Mouse (Mus musculus) yolk sac, embryonic 10.5 days (tissue): Measurements from ENCODE around the gene Cpa1.

Experiments used
- DNase-seq: peaks from one replicate; pipeline ENCODE4 v3.0.0-alpha.2; 2017; ENCODE audit warnings: low spot score

Cpa1 gene

GRCm38 (mm10) chr6:30621986-30622389 lies 17.0 kb upstream of the Cpa1 start:
- peak; percentile 43 for DNase-seq

DNA sequence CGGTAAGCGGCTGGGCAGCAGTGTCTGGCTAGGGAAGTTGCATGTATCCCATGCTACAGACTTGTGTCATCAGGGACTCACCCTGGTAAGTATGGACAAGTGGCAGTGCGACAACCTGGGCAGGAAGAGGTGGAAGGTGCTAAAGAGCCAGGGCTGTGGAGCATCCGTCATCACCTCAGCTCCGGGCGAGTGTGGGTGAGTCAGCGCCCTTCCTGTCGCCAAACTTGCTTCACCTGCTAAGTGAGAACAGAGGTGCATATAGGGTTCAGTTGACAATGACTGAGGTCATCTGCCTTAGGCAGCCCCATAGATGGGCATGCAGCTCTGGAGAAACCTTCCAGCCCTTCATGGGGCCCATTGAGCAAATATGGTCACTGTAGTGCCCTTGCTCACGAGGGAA lies 14.3 kb upstream of the Cpa1 start:
- no peak for DNase-seq

GRCm38 (mm10) chr6:30628152-30628551 lies 10.9 kb upstream of the Cpa1 start:
- no peak for DNase-seq

- DNase-seq = no peak
Observed at GRCm38 (mm10) chr6:30629989-30630388, 9.0 kb upstream of the Cpa1 start.

DNA sequence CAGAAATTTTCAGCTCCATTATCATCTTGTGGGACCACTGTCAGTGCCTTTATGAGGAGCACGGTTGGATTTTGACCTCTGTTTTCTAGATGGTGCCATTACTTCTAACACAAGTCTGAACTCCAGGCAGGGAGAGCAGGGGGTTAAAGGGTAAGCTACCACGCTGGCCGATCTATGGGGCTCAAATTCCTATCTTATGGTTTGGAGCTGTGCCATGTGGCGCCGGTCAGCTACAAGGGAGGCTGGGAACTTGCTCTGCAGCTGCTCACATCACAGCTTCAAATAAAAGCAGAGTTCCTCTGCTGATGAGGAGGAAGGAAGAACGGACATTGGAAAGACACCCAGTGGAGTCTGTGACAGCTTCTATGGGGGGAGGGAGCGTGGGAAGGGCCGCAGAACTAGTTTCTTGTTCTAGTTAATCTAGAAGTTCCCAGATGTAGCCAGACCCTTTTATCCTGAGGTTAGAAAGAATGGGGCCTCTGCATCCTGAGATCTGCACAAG lies 3.6 kb upstream of the Cpa1 start:
- DNase-seq = no peak

DNA sequence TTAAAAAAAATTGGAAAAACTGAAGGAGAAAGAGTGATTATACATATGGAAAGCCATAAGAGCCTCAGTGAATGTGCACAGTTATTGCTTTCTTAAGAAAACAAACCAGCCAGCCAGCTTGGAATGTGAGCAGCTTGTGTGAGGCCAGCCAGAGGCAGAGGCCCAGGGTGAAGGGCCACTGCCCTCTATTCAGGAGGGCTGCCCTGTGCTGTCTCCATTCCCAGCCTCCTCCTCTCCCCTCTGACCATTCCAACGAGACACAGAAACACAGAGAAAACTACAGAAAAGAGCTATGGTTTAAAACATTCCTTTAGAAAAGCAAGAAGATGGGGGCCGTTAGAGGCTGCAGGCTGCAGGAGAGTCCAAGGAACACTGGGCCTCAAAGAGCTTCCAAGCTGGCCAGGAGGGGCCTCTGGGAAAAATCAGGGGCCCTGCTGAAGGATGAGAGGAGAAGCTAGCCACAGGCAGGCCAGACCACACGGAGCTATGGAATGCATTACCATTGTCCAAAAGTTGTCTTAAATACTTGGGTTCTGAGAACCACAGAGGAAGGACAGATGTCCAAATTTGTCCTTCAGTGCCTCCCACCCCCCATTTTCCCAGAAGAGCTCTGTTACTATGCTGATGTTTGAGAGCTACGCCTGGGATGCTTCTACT lies 2.7 kb upstream of the Cpa1 start:
- DNase-seq = peak; percentile 64

DNA sequence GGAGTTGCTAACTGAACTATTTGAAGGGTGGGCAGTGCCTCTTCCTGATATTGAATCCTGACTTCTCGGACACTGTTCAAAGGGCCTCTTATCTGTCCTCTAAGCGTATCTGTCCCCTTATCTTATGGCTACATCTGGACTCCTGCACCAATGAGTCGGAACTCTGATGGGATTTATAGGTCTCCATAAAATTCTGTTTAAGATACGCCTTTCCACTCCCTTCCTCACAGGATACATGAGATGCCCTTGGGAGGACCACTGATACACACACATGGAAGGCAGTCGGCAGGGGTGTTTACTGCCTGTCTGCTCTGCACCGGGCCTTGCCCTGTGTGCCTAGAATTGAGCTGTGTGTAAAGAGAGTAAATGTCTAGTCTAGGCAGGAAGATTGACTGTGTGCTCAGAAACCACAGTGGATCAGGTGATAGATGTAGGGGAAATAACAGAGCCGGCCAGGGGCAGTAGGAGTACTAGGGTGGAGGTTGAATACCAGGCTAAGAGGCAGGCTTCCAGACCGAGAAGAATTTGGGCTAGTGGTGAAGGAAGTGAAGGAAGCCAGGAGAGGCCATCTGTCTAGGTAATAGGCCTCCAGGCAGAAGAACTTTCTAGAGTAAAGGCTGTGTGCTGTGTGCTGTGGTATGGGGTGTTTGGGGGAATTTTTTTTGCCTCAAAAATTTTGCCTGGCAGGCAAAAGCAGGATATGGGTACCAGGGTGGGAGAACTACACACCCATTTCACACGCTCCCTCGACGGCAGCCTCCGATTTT lies 4.9 kb downstream of the Cpa1 start:
- DNase-seq = no peak

DNA sequence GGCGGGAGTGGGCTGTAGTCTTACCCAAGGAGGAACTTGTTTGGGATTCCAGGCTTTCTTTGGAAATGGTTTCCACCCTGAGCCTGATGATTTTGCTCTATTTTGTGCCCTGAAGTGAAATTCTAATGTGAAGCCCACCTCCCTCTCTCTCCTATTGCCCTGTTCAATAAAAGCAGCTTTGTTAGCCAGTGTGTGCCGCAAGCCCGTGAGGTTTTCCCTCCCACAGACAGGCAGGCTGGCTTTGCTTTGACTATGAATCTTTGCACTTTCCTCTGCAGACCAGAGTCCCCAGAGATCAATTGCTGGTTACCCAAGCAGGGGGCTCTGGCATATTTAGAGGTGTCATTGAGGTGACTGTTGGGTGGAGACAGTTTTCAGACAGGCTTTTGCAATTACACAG lies 5.4 kb downstream of the Cpa1 start:
- DNase-seq = no peak

- DNase-seq = no peak
Observed at GRCm38 (mm10) chr6:30645379-30645778, 6.4 kb downstream of the Cpa1 start.

- DNase-seq = no peak
Observed at GRCm38 (mm10) chr6:30649651-30650296, 10.8 kb downstream of the Cpa1 start.

GRCm38 (mm10) chr6:30652425-30653188 lies 13.6 kb downstream of the Cpa1 start:
- DNase-seq = no peak

DNA sequence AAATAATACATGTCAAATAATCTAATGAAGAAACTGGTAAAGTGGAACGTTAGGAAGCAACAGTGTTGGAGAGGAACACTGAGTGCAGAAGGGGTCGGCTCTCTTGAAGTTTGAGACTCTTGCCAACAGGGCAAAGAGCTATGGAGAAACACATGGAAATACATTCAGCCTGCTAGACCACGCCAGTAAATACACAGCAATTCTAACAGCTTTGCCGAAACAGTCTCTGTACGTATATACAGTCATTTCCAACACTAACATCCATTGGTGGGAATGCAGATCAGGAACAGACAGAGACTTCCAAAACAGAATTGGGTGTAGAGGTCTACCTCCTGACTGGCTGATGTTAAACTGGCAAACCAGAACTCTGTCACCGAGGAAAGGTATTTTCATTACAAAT lies 14.5 kb downstream of the Cpa1 start:
- DNase-seq = no peak

- DNase-seq = no peak
Observed at GRCm38 (mm10) chr6:30654402-30654859, 15.4 kb downstream of the Cpa1 start.

- no peak for DNase-seq
Observed at GRCm38 (mm10) chr6:30654932-30655331, 15.9 kb downstream of the Cpa1 start.

GRCm38 (mm10) chr6:30657279-30657678 lies 18.3 kb downstream of the Cpa1 start:
- DNase-seq = no peak

GRCm38 (mm10) chr6:30658619-30659018 lies 19.6 kb downstream of the Cpa1 start:
- no peak for DNase-seq

GRCm38 (mm10) chr6:30664776-30665175 lies 25.8 kb downstream of the Cpa1 start:
- DNase-seq = no peak

GRCm38 (mm10) chr6:30665296-30665695 lies 26.3 kb downstream of the Cpa1 start:
- DNase-seq = peak; percentile 79

DNA sequence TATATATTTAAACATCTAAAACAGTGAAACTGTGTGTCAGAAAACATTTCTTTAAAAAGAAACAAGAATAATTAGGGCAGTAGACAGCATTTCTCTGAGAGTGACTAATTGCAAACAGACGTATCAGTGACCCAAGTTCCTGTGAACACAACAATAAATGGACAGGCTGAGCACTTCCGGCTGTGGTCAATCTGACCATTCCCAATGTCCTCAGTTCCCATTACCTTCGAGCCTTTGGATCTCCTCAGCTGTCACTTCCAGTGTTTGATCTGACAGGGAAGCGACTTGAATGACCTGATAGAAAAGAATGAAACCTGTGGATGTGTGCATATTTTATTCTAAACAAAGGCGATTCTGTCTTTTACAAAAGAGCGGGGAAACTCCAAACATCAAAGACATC lies 27.0 kb downstream of the Cpa1 start:
- no peak for DNase-seq

DNA sequence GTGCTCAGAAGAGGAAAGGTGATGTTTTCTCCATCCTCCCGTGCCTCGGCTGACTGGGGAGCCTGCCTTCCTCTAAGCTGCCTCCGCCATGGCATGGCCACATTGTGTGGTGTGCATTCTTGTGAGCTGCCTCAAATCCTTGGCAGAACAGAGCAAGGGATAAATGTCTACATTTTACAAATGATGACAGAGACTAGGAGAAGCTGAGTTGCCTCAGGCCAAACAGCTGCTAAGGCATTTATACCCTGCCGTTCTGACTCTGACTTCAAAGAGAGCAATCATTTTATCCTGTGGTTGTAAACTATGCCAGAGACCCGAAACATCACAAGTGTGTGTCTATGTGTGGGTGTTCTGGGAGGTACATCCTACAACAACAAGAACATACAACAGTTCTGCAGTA lies 28.6 kb downstream of the Cpa1 start:
- no peak for DNase-seq

- no peak for DNase-seq
Observed at GRCm38 (mm10) chr6:30671696-30672095, 32.7 kb downstream of the Cpa1 start.
